Mouse (Mus musculus): ENCODE data around the gene Psmd14. TPM values are rescaled to one million over a fixed set of nuclear protein-coding genes. Genes with fewer than 3 reads are reported as not detected.

The Psmd14 gene
- total RNA-seq (2021): 100 to 1,000 TPM; 103 to 112 TPM

DNA sequence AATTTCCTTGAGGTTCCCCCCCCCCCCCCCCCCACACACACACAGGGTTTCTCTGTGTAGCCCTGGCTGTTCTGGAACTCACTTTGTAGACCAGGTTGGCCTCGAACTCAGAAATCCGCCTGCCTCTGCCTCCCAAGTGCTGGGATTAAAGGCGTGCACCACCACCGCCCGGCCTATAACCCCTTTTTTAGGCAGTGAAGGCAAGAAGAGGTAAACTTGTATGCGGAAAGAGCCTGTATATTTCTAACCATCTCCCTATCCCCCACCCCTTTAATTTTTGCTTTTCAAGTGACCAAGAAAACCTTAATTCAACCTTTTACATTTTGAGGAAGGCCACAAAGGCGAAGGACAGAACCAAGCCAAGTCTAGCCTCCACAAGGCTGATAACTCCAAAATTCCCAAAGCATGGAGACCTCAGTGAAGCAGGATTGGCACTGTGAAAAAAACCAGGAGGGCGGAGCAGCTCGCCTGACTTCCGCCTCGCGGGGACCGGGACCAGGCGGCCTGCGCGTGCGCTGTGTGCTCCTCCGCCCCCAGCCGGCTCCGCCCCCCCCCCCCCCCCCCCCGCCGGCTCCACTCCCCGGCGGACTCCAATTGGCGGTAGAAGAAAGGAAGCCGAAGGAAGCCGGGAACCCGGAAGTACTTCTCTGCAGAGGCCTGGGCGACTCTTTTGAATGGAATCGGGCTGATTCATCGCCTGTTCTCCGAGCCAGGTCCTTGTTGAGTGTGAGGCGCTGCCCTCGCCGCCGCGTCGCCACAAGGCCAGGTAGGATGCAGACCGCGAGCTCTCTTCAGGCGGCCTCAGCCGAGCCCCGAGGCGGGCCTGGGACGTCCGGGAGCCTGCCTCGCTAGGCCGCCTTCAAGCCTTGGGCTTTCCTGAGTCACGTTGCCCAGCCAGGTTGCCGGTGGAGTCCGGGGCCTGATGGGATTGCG is at the start of gene Psmd14:
Gene Psmd14 (plus strand): TSS at position 587 of the 933 bp plus-strand sequence.
- DNase-seq (ENCODE audit: low spot score in 2 of 2): peak; percentile 89
- intact Hi-C loops (cut with DNase I): loop anchor here (5.0 kb wide), 2 partner anchors 54 to 119 kb away; no protein-coding TSS in a partner anchor

DNA sequence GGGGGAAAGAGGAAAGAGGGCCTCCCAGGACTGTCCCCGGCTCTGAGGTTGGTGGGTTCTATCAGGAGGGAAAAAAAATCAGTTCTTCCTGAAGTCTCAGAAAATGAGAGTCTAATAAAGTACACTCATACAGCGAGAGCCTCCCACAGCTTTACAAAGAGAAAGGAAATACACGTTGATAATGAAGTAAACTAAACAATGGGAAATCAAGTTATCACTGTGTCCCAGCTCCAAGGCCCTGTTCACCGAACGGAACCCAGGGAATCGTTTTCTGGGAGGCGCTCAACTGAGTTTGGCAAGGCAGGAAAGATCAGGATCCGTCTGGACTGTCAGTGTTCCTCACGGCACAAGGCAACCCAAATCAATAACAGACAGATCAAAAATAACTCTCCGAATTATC is 48.7 kb upstream of the Psmd14 start:
- no peak for DNase-seq (ENCODE audit: low spot score in 2 of 2)
- intact Hi-C loops (cut with DNase I): no loop called here

DNA sequence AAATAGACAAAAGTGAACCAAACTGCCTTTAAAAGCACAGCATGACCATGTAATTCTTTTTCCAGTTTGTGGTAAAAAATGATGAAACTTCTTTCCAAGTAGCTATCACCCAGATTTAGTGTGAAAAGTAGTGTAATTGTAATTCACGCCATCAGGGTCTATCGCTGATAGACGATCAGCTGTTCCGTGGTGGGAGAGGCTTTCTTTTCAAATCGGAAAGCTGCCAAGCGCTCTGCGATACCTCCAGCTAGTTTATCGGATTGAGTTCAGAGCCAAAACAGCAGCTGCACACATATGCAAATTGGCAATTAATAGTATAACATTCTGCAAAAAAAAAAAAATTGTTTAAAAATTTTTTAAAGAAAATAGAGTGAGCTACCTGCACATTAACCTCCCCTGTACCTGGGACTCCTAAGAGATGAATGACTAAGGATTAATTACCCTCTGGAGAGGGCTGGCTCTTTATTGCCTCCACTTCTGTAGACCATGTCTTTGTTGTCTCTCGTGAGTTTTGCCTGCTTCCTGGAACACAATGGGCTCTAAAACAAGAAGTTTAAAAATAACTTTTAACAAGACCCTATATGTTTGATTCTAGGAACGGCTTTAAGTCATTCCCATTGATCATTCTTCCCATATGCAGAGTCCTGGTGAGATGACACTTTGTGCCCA is 47.8 kb upstream of the Psmd14 start:
- intact Hi-C loops (cut with DNase I): no loop called here
- DNase-seq (ENCODE audit: low spot score in 2 of 2): no peak

DNA sequence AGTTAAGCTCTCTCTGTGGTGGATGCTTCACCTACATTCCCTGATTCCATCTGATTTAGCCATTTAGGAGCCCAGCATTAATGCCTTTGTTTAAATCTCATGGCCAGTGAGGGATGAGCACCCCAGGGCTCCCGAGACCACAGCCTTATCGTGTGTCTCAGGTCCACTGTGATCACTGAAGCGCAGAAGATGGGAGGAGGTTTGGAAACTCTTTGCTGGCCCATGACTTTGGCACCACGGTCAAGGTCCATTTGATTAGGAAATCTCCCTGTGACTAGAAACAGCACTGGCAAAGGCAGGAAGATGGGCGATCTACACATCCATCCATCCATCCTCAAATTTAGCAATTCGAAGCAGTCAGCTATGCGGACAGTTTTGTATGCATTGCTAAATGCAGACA is 44.1 kb upstream of the Psmd14 start:
- no peak for DNase-seq (ENCODE audit: low spot score in 2 of 2)
- intact Hi-C loops (cut with DNase I): no loop called here

DNA sequence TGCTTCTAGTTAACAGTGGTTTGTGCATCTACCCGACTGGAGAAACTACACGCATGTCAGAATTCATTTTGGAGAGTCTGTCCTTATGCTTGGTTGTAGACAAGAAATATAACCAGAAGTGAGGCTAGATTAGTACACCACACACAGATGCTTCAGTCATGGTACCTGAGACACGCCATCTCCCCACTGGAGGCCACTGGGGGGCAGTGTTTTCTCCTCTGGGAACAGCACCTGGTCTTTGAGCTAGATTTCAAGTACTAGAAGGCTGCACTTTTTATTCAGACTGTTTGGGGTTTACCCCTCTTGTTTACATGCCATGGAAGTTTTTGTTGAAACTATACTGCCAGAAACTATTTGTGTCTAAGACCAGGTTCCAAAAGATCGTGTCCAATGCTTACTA is 43.2 kb upstream of the Psmd14 start:
- peak in 1 of 2 experiments; percentile 46 for DNase-seq (ENCODE audit: low spot score in 2 of 2)
- intact Hi-C loops (cut with DNase I): no loop called here

DNA sequence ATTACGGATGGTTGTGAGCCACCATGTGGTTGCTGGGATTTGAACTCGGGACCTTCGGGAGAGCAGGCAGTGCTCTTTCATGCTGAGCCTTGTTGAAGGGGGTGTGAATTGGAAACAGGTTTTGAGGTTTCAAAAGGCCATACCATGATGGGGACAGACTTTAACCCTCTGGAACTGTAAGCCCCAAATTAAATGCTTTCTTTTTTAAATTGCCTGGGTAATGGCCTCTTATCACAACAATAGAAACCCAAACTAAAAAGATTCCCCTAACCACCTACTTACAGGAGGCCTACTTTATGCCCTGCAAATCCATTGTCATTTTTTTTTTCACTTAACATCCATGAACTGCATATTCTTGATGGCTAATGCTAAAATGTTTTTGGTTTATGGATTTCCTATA is 36.9 kb upstream of the Psmd14 start:
- no peak for DNase-seq (ENCODE audit: low spot score in 2 of 2)

DNA sequence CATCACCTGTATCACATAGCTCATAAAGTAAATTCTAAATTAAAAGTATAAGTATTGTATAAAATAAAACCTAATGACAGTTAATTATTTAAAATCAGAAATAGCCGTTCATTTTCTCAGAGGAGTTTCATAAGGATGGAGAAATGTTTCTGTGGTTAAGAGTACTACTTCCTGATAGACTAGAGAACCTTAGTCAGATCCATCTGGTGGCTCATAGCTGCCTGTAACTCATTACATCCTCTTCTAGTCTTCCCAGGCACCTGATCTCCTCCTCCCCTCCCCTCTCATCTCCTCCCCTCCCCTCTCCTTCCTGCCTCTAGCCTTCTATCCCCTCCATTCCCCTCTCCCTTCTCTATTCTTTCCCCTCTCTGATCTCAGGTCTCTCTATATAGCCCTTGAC is 29.9 kb upstream of the Psmd14 start:
- DNase-seq (ENCODE audit: low spot score in 2 of 2): no peak
- intact Hi-C loops (cut with DNase I): no loop called here

More for the DNA sequence above, 36.9 kb upstream of the Psmd14 start:
- intact Hi-C loops (cut with DNase I): no loop called here

DNA sequence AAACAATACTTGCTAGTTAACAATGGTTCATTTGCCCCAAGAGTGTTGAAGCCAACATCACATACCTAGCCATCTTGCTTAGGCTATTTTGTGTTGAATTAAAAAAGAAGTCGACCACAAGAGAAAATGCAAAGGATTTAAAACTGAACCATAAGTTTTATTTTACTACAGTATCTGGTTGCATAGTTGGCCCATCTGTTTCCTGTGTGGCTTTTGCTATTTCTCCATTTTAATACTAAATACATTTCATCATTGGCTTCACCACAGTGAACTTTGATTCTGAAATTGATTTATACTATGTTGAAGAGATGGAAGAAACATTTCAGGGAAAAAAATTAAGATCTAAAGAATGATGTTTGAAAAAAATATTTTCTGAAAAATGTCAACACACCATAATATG is 25.0 kb upstream of the Psmd14 start:
- DNase-seq (ENCODE audit: low spot score in 2 of 2): no peak
- intact Hi-C loops (cut with DNase I): no loop called here

DNA sequence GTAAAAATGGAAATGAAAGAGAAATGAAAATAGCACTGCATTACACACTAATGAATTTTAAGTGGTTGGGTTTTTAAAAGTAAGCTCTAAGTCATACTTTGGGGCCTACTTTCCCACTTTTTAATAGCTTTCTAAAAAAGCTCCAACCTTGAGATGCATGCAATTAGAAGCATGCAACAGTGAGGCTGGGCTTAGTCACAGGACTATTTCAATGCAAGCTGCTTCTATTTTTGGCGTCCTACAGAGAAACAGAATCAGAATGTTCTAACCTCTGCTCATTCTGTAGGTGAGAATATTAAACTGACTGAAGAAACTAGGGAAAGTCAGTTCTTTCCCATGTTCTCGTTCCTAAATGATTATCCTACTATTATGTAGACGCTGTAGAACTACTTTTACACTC is 22.4 kb upstream of the Psmd14 start:
- DNase-seq (ENCODE audit: low spot score in 2 of 2): no peak
- intact Hi-C loops (cut with DNase I): no loop called here

DNA sequence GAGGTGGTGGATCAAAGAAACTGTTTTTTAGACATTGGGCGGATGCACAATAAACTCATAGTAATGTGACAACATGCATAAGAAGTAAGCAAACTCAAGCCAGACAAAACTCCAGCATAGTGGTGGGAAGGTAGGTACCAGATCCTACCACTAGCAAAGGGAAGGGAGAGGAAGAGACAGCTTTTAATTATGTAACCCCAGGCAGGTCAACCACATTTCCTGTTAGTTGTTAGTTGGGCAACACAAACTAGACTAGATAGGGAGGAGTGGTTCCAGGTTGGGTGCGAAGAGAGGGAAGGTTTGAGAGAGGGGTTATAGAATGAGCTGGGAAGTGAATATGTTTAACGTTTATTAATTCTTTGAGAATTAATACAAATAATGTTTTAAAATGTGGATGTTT is 1.9 kb upstream of the Psmd14 start:
- DNase-seq (ENCODE audit: low spot score in 2 of 2): no peak
- intact Hi-C loops (cut with DNase I): no loop called here

DNA sequence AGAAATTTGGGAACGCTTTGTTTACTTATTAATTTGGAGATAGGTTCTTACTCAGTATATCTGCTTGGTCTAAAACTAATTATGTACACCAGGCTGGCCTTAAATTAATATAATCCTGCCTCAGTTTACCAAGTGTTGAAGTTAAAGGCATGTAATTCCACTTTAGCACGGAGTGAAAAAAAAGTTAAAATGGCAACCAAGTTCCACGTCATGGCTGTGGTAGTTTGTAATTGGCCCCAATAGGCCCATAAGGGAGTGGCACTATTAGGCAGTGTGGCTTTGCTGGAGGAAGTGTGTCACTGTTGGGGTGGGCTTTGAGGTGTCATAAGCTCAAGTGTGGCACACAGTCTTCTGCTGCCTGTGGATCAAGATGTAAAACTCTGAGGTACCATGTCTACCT is 1.0 kb downstream of the Psmd14 start:
- intact Hi-C loops (cut with DNase I): loop anchor here (5.0 kb wide), 2 partner anchors 55 to 120 kb away; no protein-coding TSS in a partner anchor
- no peak for DNase-seq (ENCODE audit: low spot score in 2 of 2)

DNA sequence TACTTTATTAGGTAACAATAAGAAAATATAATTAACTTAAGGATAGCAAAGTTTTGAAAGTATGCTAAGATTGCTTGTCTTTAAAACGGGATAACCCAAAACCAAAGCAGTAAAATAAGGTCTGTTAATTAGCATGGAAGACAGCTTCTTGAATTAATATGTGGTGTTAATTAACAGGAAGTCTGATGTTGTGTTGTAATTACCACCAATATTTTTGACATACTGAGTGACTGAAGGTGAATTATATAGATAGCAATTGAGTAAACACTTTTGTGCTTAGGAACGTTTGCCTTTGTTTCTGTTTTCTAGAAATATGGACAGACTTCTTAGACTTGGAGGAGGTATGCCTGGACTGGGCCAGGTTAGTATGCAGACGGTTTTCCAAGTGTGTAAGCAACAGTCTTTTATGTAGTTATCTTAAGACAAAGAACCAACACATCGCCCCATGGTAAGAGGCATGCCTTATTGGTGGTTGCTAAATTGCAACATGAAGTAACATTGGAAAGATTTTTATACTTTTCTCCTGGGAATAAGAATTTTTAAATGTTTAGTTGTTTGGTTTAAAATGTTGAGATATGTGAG is 11.0 kb downstream of the Psmd14 start:
- DNase-seq (ENCODE audit: low spot score in 2 of 2): no peak
- intact Hi-C loops (cut with DNase I): no loop called here

DNA sequence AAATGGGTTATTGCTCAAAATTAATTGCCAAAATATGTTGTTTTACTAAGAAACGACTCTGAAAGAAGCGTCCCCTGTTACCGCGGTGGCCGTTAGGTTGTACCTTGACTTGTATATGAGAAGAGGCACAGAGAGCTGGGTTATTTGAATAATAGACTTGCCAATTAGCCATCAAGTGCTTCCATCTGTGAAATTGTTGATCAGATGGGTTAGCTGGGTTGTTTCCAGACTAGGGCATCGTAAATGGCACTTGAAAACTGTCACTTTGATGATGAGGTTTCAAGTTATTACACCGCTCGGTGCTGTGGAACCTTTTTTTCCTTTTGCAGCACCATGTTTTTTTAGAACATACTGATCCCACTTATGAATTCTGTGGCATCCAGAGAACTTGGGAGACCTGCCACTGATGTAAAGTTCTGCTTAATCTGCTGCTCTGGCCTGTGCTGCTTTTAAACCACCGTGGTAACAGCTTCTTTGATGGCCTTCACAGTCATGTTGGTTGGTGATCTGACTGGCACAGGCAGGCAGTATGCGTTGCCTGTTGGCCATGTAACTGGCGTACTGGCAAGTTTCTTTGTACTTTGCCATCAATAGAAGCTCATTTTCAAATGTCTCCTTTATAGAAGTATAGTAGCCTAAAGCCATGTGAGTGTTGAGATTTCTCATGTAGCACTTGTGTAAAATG is 21.4 kb downstream of the Psmd14 start:
- no peak for DNase-seq (ENCODE audit: low spot score in 2 of 2)
- intact Hi-C loops (cut with DNase I): no loop called here

DNA sequence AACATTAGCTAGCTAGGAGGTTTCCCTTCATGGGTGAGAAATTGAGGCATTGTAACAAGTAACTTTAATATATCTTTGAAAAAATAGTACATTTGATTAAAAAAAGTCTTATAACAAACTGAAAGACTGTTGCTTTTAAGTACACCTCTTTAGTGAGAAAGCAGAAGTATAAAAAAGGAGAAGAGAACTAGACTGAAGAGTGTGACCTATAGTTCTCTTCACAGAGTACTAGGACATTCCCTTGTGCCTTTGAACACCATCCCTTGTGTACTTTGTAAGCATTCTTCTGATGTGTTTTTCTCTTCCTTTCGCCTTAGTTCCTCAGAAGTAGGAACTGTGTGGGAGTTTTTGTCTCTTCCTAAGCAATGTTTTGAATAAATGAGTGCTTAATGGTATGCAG is 22.7 kb downstream of the Psmd14 start:
- intact Hi-C loops (cut with DNase I): no loop called here
- no peak for DNase-seq (ENCODE audit: low spot score in 2 of 2)

DNA sequence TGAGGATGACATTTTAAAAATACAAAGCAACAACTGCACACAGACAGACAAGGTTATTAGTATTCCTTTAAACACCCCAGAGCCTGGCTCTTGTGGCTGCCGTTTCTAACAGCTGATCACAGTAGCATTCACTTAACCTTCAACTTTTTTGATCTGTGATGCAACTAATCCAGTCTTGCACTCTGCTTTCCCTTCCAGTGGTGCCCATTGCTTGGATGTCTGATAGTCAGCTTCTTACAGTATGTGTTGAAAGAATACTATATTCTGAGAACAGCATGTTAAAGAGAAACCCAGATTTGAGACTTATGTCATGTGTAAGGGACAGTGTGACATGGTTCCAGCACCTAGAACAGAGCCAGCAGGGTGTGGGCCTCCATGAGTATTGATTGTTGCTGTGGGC is 34.6 kb downstream of the Psmd14 start:
- intact Hi-C loops (cut with DNase I): no loop called here
- no peak for DNase-seq (ENCODE audit: low spot score in 2 of 2)

DNA sequence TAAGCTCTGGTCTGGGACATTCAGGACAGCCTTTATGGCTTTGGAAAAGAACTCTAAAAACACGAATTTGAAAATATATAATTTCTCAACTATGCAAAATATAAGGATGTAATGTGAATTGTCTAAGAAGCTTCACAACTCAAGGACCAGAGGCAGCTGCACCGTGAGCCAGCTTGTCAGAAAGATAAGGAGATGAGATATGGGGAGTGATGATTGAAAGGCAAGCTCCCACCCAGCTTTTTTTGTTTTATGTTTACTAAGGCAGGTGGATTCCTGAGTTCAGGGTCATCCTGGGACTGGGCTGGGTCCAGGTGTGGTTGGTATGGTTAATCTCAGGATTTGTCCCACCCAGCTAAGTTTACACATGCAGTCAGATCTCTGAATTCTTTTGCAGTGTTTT is 35.1 kb downstream of the Psmd14 start:
- intact Hi-C loops (cut with DNase I): no loop called here
- DNase-seq (ENCODE audit: low spot score in 2 of 2): no peak

DNA sequence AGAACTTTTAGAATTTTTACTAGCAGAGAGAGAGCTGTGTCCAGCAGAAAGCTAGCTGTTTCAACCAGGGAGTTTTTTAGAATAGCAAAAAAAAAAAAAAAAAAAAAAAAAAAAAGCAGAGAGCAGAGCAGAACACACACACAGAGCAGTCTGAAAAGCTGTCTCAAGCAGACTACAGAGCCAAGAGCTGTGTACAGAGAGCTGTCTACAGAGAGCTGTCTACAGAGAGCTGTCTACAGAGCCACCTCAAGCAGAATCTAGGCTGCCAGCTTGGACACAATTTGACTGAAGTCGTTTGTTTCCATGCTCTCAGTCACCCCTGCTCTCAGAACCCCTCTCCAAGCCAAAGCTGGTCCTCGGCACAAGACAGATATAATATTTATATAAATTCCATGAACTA is 35.9 kb downstream of the Psmd14 start:
- DNase-seq (ENCODE audit: low spot score in 2 of 2): no peak
- intact Hi-C loops (cut with DNase I): no loop called here

DNA sequence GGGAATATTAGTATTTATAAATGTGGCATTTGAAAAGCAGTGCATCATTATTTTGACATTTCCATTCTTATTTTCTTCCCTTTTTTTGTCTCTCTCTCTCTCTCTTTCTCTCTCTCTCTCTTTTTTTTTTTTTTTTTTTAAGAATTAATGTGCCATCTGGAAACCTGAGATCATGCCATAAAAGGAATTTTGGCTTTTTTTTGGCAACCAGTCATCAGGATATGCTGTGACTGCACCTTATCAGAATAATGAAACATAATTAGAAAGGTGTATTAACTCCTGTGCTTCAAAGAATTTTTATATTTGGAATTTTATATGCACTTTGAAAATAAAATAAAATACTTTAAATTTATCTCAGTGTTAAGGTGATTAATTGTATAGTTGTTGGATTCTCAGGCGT is 39.2 kb downstream of the Psmd14 start:
- intact Hi-C loops (cut with DNase I): no loop called here

DNA sequence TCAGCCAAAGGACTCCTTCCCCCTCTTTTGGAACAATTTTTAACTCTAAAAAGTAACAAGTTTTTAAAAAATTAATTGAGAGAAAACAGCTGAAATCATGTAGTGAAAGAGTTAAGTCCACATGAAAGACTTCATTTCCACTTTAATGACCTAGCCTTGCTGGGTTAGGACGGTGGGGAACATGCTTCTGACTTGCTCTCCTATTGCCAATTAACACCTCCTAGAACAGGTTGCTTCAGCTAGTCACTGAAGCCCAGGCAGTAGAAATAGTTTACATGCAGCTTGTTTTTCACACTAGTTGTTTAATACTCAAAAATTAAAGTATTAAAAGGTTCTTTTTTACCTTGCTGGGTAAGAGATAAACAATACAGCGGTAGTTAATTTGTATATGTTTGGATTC is 39.8 kb downstream of the Psmd14 start:
- intact Hi-C loops (cut with DNase I): no loop called here

More for the DNA sequence above, 39.2 kb downstream of the Psmd14 start:
- DNase-seq (ENCODE audit: low spot score in 2 of 2): no peak

DNA sequence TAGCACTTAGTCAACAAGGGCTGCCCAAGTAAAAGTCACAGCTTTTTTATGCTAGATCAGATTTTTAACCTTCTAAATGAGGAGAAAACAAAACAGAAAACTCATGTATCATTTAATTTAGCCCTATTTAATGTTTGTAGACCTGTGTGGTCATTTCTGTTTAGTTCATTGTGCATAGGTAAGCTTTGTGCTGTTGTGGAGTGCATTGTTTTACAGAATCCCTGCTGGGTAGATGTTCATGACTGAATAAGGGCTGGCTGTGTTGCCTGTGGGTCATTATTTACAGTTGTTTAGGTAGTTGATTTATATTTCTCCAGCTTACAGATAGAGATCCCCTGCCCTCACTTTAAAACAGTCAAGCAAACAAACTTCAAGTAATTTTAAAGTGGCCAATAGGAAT is 40.9 kb downstream of the Psmd14 start:
- intact Hi-C loops (cut with DNase I): no loop called here
- DNase-seq (ENCODE audit: low spot score in 2 of 2): no peak

More for the DNA sequence above, 39.8 kb downstream of the Psmd14 start:
- DNase-seq (ENCODE audit: low spot score in 2 of 2): no peak

Data from left cerebral cortex, postnatal 36 days (tissue).